Mouse (Mus musculus) embryo, embryonic 11.5 days (tissue): ENCODE data around the gene Slit2.
A peak's percentile ranks its signal among the peaks of the same experiment; 100 is the strongest.

Experiments used
- DNase-seq: peaks from one replicate; pipeline ENCODE4 v3.0.0-alpha.2; 2012; ENCODE audit warnings: low read depth, low spot score

Gene Slit2

GRCm38 (mm10) chr5:47982941-47983701 is at the start of gene Slit2:
Gene Slit2 (plus strand): TSS chr5:47983138.
- DNase-seq = peak; percentile 78

- DNase-seq = no peak
Observed at GRCm38 (mm10) chr5:47938586-47939372, 44.2 kb upstream of the Slit2 start.

GRCm38 (mm10) chr5:47956451-47956850 is 26.5 kb upstream of the Slit2 start:
- no peak for DNase-seq

- DNase-seq = no peak
Observed at GRCm38 (mm10) chr5:47975795-47976194, 7.1 kb upstream of the Slit2 start.

GRCm38 (mm10) chr5:47979371-47979770 is 3.6 kb upstream of the Slit2 start:
- no peak for DNase-seq

GRCm38 (mm10) chr5:47980459-47980858 is 2.5 kb upstream of the Slit2 start:
- no peak for DNase-seq

- DNase-seq = no peak
Observed at GRCm38 (mm10) chr5:47981951-47982350, 987 bp upstream of the Slit2 start.

- DNase-seq = no peak
Observed at GRCm38 (mm10) chr5:47983746-47984583, 1.0 kb downstream of the Slit2 start.

GRCm38 (mm10) chr5:47984584-47985197 is 1.8 kb downstream of the Slit2 start:
- DNase-seq = no peak

GRCm38 (mm10) chr5:47985198-47985631 is 2.3 kb downstream of the Slit2 start:
- DNase-seq = no peak

GRCm38 (mm10) chr5:47985901-47986670 is 3.1 kb downstream of the Slit2 start:
- no peak for DNase-seq

GRCm38 (mm10) chr5:47990926-47991325 is 8.0 kb downstream of the Slit2 start:
- DNase-seq = no peak

- no peak for DNase-seq
Observed at GRCm38 (mm10) chr5:48003708-48004415, 20.9 kb downstream of the Slit2 start.

- DNase-seq = no peak
Observed at GRCm38 (mm10) chr5:48005533-48005932, 22.6 kb downstream of the Slit2 start.

- no peak for DNase-seq
Observed at GRCm38 (mm10) chr5:48006059-48006458, 23.1 kb downstream of the Slit2 start.

- no peak for DNase-seq
Observed at GRCm38 (mm10) chr5:48023441-48023840, 40.5 kb downstream of the Slit2 start.

GRCm38 (mm10) chr5:48034875-48035274 is 51.9 kb downstream of the Slit2 start:
- no peak for DNase-seq

- peak; percentile 14 for DNase-seq
Observed at GRCm38 (mm10) chr5:48038033-48038432, 55.1 kb downstream of the Slit2 start.

GRCm38 (mm10) chr5:48048986-48049751 is 66.2 kb downstream of the Slit2 start:
- no peak for DNase-seq
